Mouse (Mus musculus) v-Abl transformed pro-B cells (cell line): ENCODE results near the gene Hsp90aa1.

Experiments used
- in situ Hi-C, 2 experiments: fragments of 400-800 bp; cut with MboI; formaldehyde crosslinking; loops; one replicate each; pipeline ENCODE4 v1.15.1; 2025; ENCODE audit not compliant: unreplicated experiment in 2 of 2

Gene Hsp90aa1

DNA sequence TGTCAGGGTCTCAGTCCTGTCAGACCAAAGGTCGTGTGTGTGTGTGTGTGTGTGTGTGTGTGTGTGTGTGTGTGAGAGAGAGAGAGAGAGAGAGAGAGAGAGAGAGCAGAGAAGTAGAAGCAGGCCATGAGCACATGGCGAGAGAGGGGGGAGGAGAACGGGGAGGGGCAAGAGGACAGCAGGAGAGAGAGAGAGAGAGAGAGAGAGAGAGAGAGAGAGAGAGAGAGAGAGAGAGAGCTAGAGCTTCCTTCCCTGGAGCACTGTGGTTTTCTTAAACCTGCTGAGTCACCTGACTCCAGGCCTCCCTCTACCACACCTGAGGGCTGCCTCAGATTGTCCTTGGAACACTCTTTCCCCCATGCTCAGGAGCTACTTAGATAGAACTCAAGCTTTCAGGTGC is 1.2 kb downstream of the Hsp90aa1 start:
- in situ Hi-C loops: loop anchor here in 1 of 2 experiments (10.0 kb wide), 1 partner anchor 107 kb away; no protein-coding TSS in a partner anchor

- in situ Hi-C loops: loop anchor here in 1 of 2 experiments (10.0 kb wide), 1 partner anchor 106 kb away; no protein-coding TSS in a partner anchor
Measured at GRCm38 (mm10) chr12:110700730-110701129, 1.8 kb downstream of the Hsp90aa1 start.

DNA sequence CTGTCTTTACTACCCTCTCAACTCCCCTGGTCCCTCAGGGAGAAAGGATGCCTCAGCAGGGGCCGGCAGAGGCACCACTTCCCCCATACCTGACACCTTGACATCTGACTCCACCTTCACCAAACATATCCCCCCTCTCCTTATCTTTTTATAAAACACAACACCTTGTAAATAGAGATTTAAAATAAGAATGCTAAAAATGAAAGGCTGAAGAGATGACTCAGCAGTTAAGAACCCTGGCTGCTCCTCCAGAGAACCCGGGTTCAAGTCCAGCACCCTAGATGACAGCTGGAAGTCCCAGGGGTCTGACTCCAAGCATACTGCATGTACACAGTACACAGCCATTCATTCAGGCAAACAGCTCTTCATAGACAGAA is 3.4 kb downstream of the Hsp90aa1 start:
- in situ Hi-C loops: no loop called here

DNA sequence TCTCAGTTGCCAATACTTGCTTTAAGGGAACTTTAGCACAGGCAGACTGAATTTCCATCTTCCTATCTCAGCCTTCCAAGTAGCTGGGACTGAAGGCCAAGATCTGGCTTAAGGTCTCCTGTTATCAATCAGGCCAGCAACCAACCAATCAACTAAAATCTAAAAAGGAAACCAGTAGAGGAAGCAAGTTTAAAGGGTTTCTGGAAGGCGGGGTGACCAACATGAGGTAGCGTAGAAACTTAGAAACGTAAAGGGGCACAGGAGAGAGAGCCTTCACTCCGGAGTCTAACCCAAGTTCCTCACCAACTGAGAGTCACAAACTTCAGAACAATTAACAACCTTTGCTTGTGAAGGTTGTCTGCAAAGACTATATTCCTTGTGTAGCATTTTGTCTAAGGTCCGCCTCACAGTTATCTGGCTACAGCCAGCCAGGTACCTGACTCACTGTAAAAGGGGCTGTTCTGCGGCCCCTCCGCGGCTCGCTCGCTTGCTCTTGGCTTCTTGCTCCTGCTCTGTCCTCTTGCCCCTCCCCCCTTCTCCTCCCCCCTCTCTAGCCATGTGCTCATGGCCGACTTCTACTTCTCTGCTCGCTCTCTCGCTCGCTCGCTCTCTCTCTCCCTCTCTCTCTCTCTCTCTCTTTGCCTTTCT is 3.9 kb downstream of the Hsp90aa1 start:
- in situ Hi-C loops: no loop called here

- in situ Hi-C loops: no loop called here
Measured at GRCm38 (mm10) chr12:110698080-110698479, 4.4 kb downstream of the Hsp90aa1 start.

DNA sequence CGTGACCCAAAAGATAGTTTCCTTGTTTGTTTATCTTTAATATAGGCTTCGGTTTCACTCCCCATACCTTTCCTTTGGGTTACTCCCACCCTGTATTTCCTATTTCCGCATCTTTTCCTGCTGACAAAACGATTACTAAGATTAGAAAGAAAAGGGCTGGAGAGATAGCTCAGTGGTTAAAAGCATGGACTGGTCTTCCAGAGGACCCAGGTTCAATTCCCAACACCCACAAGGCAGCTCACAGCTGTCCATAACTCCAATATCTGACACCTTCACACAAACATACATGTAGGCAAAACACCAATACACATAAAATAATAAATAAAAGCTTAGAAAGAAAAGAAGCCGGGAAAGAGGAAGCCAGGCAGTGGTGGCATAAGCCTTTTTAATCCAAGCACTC is 5.1 kb downstream of the Hsp90aa1 start:
- in situ Hi-C loops: no loop called here

GRCm38 (mm10) chr12:110696975-110697400 is 5.5 kb downstream of the Hsp90aa1 start:
- in situ Hi-C loops: no loop called here

DNA sequence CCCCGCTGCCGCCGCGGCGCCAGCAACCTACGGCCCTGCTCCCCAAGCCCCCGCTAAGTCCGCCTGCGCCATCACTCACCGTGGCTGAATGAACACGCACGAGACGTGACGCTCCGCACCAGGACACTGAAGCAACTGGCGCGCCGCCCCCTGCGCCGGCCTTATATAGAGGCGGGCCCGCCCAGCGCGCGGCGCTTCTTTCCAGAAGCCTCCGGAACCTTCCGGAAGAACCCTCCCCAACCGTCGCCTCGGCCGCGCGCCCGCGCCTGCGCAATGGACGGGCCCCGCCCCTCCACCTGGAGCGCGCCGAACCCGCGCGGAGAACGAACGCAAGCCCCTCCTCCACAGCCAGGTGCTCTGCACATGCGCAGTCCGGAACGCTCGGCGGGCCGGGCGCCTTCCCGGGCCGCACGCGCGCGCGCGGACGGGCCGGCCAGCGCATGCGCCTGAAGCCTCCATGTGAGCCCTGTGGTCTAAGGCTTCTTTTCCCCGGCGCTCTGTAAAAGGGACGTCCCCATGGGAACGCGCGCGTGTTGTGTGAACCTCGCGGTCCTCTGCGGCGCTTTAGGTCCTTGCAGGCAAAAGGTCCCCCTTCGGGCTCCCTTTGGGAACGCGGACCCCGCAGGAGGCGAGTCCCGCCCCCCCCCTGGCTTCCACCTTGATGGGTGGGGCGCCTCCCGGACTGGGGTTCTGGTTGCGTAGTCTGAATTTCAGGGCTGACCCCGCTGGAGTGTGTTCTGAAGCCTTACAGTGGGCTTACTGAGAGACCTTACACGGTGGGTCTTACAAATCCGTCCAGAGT is 6.2 kb downstream of the Hsp90aa1 start:
- in situ Hi-C loops: no loop called here

- in situ Hi-C loops: no loop called here
Measured at GRCm38 (mm10) chr12:110695676-110696171, 6.8 kb downstream of the Hsp90aa1 start.

- in situ Hi-C loops: loop anchor here in 1 of 2 experiments (5.0 kb wide), 1 partner anchor 91 kb away; the partner anchor contains the start of gene Dync1h1
Measured at GRCm38 (mm10) chr12:110693378-110693777, 9.2 kb downstream of the Hsp90aa1 start.

GRCm38 (mm10) chr12:110689919-110690643 is 12.4 kb downstream of the Hsp90aa1 start:
- in situ Hi-C loops: loop anchor here in 1 of 2 experiments (5.0 to 10.0 kb wide), 2 partner anchors 88 to 155 kb away; partner anchors contain the start of genes Dync1h1 and Mok

GRCm38 (mm10) chr12:110688921-110689320 is 13.6 kb downstream of the Hsp90aa1 start:
- in situ Hi-C loops: loop anchor here in 1 of 2 experiments (10.0 kb wide), 1 partner anchor 156 kb away; the partner anchor contains the start of gene Mok

GRCm38 (mm10) chr12:110687894-110688734 is 14.4 kb downstream of the Hsp90aa1 start:
- in situ Hi-C loops: loop anchor here in 1 of 2 experiments (10.0 kb wide), 1 partner anchor 157 kb away; the partner anchor contains the start of gene Mok

- in situ Hi-C loops: loop anchor here in 1 of 2 experiments (10.0 kb wide), 1 partner anchor 161 kb away; the partner anchor contains the start of gene Mok
Measured at GRCm38 (mm10) chr12:110683580-110683979, 18.9 kb downstream of the Hsp90aa1 start.

GRCm38 (mm10) chr12:110682561-110683299 is 19.8 kb downstream of the Hsp90aa1 start, which contains the start of gene 1700001K19Rik:
Gene 1700001K19Rik (minus strand): TSS chr12:110682619.
- in situ Hi-C loops: loop anchor here in 1 of 2 experiments (10.0 kb wide), 1 partner anchor 162 kb away; the partner anchor contains the start of gene Mok

- in situ Hi-C loops: loop anchor here in 1 of 2 experiments (10.0 kb wide), 1 partner anchor 163 kb away; the partner anchor contains the start of gene Mok
Measured at GRCm38 (mm10) chr12:110681878-110682277, 20.6 kb downstream of the Hsp90aa1 start.

GRCm38 (mm10) chr12:110681191-110681590 is 21.3 kb downstream of the Hsp90aa1 start:
- in situ Hi-C loops: loop anchor here in 1 of 2 experiments (10.0 kb wide), 1 partner anchor 164 kb away; the partner anchor contains the start of gene Mok

GRCm38 (mm10) chr12:110674243-110674642 is 28.3 kb downstream of the Hsp90aa1 start:
- in situ Hi-C loops: loop anchor here (10.0 kb wide), 1 partner anchor 259 kb away; no protein-coding TSS in a partner anchor
